Mouse (Mus musculus) lung, embryonic 16.5 days (tissue): Measurements from ENCODE around the gene Nmrk2. TPM values are rescaled to one million over a fixed set of nuclear protein-coding genes. Genes with fewer than 3 reads are reported as not detected.

Source experiments
- ATAC-seq: fragments of 200-750 bp; cut with Nextera tagmentation; 2 replicates; pipeline ENCODE4 v1.8.0; 2017; ENCODE audit warnings: low read depth, mild to moderate bottlenecking, moderate library complexity
- H3K27ac ChIP-seq: fragments of 300-500 bp; sonication (generic); 2 replicates; pipeline ENCODE4 v1.5.1; 2014; ENCODE audit warnings: mild to moderate bottlenecking, control low read depth, low read length
- H3K27me3 ChIP-seq: fragments of 300-500 bp; sonication (generic); 2 replicates; pipeline ENCODE4 v1.6.1; 2014; ENCODE audit warnings: low read depth, low read length, mixed read lengths; ENCODE audit not compliant: control insufficient read depth, insufficient read depth
- H3K36me3 ChIP-seq: fragments of 300-500 bp; sonication (generic); 2 replicates; pipeline ENCODE4 v1.6.1; 2014; ENCODE audit warnings: low read length; ENCODE audit not compliant: control insufficient read depth, insufficient read depth
- H3K4me1 ChIP-seq: fragments of 300-500 bp; sonication (generic); replicated peaks from 2 replicates; pipeline ENCODE4 v1.6.1; 2014; ENCODE audit warnings: low read length, mixed read lengths; ENCODE audit not compliant: control insufficient read depth, insufficient read depth
- H3K4me2 ChIP-seq: fragments of 300-500 bp; sonication (generic); 2 replicates; pipeline ENCODE4 v1.6.1; 2014; ENCODE audit warnings: low read depth, low read length, control low read depth
- H3K4me3 ChIP-seq: fragments of 300-500 bp; sonication (generic); 2 replicates; pipeline ENCODE4 v1.5.1; 2014; ENCODE audit warnings: mild to moderate bottlenecking, low read length, control low read depth
- H3K9ac ChIP-seq: fragments of 300-500 bp; sonication (generic); 2 replicates; pipeline ENCODE4 v1.6.1; 2014; ENCODE audit warnings: low read length, control low read depth
- H3K9me3 ChIP-seq: fragments of 300-500 bp; sonication (generic); 2 replicates; pipeline ENCODE4 v1.6.1; 2016; ENCODE audit warnings: low read length; ENCODE audit not compliant: control insufficient read depth
- WGBS: fragments of 180-500 bp; shearing (Covaris S2); extraction: QIAGEN DNeasy Blood & Tissue Kit; methylation state at CpG from one replicate; pipeline ENCODE4 v1.1.7; 2014; 5-methylcytosine and 5-hydroxymethylcytosine counted together
- polyA plus RNA-seq: library from polyadenylated mRNA; unstranded; fragments of >200 nt; fragmentation: Nextera tagmentation; extraction: Ambion mirVana; gene quantifications from 2 replicates; pipeline ENCODE4 v1.2.1, GENCODE M21; 2015

The Nmrk2 gene
- polyA plus RNA-seq, 1 experiment from 2014 or later: 0.31 TPM

DNA sequence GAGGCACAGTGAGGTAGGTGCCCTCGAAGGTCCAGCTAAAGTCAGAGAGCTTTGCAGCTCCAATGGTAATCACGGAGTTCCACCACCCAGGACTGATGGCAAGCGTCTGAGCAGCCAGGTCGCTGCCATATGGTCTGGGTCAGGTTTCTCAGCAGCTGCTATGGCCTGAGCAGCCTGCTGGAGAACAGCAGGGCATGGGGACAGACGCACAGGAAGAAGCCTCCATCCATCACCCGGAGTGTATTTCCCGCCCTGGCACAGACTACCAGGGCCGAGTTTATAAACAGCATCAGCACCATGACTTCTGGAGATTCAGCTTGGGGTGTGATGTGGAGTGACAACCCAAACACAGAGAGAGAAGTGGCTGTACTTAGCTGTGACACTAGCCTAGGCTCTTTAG, 36.7 kb downstream of the Nmrk2 start:
- 54% methylated on average over 8 of the region's 8 CpGs for WGBS
- ATAC-seq: no peak
- Histone ChIP-seq H3K4me1 (peaks cover 15% of the 10 kb centered on the region), H3K27me3 (no peaks in the 10 kb centered on the region), H3K36me3 (peaks cover 19% of the 10 kb centered on the region), H3K9me3 (no peaks in the 10 kb centered on the region), H3K4me2 (no peak overlapping the region), H3K9ac (no peak overlapping the region), H3K4me3 (no peak overlapping the region), H3K27ac (no peak overlapping the region)

GRCm38 (mm10) chr10:81162318-81162652, 39.6 kb downstream of the Nmrk2 start:
- no peak overlapping the region for H3K4me3 ChIP-seq
- no peaks in the 10 kb centered on the region for H3K27me3 ChIP-seq
- no peak overlapping the region for H3K27ac ChIP-seq
- H3K4me2 ChIP-seq: no peak overlapping the region
- peaks cover 27% of the 10 kb centered on the region for H3K36me3 ChIP-seq
- no peaks in the 10 kb centered on the region for H3K9me3 ChIP-seq
- peaks cover 11% of the 10 kb centered on the region for H3K4me1 ChIP-seq
- WGBS: 55% methylated on average over 2 of the region's 2 CpGs
- ATAC-seq: no peak
- no peak overlapping the region for H3K9ac ChIP-seq

- Histone ChIP-seq H3K4me2 (no peak overlapping the region), H3K9me3 (no peaks in the 10 kb centered on the region), H3K27ac (no peak overlapping the region), H3K4me1 (peaks cover 8% of the 10 kb centered on the region), H3K4me3 (no peak overlapping the region), H3K27me3 (no peaks in the 10 kb centered on the region), H3K9ac (no peak overlapping the region), H3K36me3 (peaks cover 32% of the 10 kb centered on the region)
- WGBS: 81% methylated on average over 8 of the region's 8 CpGs
- no peak for ATAC-seq
Observed at GRCm38 (mm10) chr10:81161602-81162317, 40.1 kb downstream of the Nmrk2 start.

GRCm38 (mm10) chr10:81154736-81155135, 47.1 kb downstream of the Nmrk2 start:
- Histone ChIP-seq H3K4me3 (no peak overlapping the region), H3K9ac (no peak overlapping the region), H3K4me1 (0 out of 2 replicates have a peak, but pooled peaks cover 2% of the 10 kb centered on the region), H3K4me2 (no peak overlapping the region), H3K9me3 (no peaks in the 10 kb centered on the region), H3K27me3 (no peaks in the 10 kb centered on the region), H3K36me3 (peaks cover 57% of the 10 kb centered on the region), H3K27ac (no peak overlapping the region)
- no peak for ATAC-seq
- 77% methylated on average over 6 of the region's 6 CpGs for WGBS

GRCm38 (mm10) chr10:81154313-81154712, 47.5 kb downstream of the Nmrk2 start:
- 86% methylated on average over 12 of the region's 12 CpGs for WGBS
- H3K27ac ChIP-seq: no peak overlapping the region
- no peak for ATAC-seq

GRCm38 (mm10) chr10:81152609-81153008, 49.2 kb downstream of the Nmrk2 start:
- Histone ChIP-seq H3K27ac (no peak overlapping the region; the same call in 1 of the 2 replicates), H3K9me3 (no peaks in the 10 kb centered on the region), H3K27me3 (no peaks in the 10 kb centered on the region), H3K4me1 (0 out of 2 replicates have a peak, but pooled peaks cover 2% of the 10 kb centered on the region), H3K4me2 (no peak overlapping the region), H3K4me3 (no peak overlapping the region), H3K36me3 (peaks cover 71% of the 10 kb centered on the region), H3K9ac (no peak overlapping the region)
- no peak for ATAC-seq
- WGBS: 71% methylated on average over 12 of the region's 12 CpGs

More at GRCm38 (mm10) chr10:81154313-81154712, 47.5 kb downstream of the Nmrk2 start:
- H3K4me3 ChIP-seq: no peak overlapping the region
- no peaks in the 10 kb centered on the region for H3K9me3 ChIP-seq
- peaks cover 61% of the 10 kb centered on the region for H3K36me3 ChIP-seq
- H3K27me3 ChIP-seq: no peaks in the 10 kb centered on the region
- H3K9ac ChIP-seq: no peak overlapping the region
- no peak overlapping the region for H3K4me2 ChIP-seq
- H3K4me1 ChIP-seq: 0 out of 2 replicates have a peak, but pooled peaks cover 2% of the 10 kb centered on the region

GRCm38 (mm10) chr10:81151261-81151660, 50.6 kb downstream of the Nmrk2 start:
- Histone ChIP-seq H3K4me1 (0 out of 2 replicates have a peak, but pooled peaks cover 2% of the 10 kb centered on the region), H3K36me3 (peaks cover 72% of the 10 kb centered on the region), H3K4me3 (no peak overlapping the region), H3K27ac (no peak overlapping the region), H3K27me3 (no peaks in the 10 kb centered on the region), H3K9ac (no peak overlapping the region), H3K4me2 (no peak overlapping the region), H3K9me3 (no peaks in the 10 kb centered on the region)
- ATAC-seq: no peak
- 70% methylated on average over 6 of the region's 6 CpGs for WGBS

Other genes with a start within 250 kb of the Nmrk2 start
- gene Gng7, start 187.1 kb downstream of the Nmrk2 start, polyA plus RNA-seq: 5.1 and 5.7 TPM in 2 replicates
- gene Diras1, start 176.4 kb downstream of the Nmrk2 start, polyA plus RNA-seq: 0.11 and 0.72 TPM in 2 replicates
- gene Slc39a3, start 164.6 kb downstream of the Nmrk2 start, polyA plus RNA-seq: 19.4 and 20.8 TPM in 2 replicates
- gene Sgta, start 141.9 kb downstream of the Nmrk2 start, polyA plus RNA-seq: 183 and 187 TPM in 2 replicates
- 44.2 and 45.0 TPM in 2 replicates for gene Thop1, start 132.0 kb downstream of the Nmrk2 start, polyA plus RNA-seq
- 0.34 and 1.0 TPM in 2 replicates for gene Creb3l3, start 103.2 kb downstream of the Nmrk2 start, polyA plus RNA-seq
- 144 and 151 TPM in 2 replicates for gene Map2k2, start 96.1 kb downstream of the Nmrk2 start, polyA plus RNA-seq
- 31.5 and 31.6 TPM in 2 replicates for gene Zbtb7a, start 66.8 kb downstream of the Nmrk2 start, polyA plus RNA-seq
- gene Pias4, start 34.1 kb downstream of the Nmrk2 start, polyA plus RNA-seq: 35.5 and 41.8 TPM in 2 replicates
- 589 and 620 TPM in 2 replicates for gene Eef2, start 25.4 kb downstream of the Nmrk2 start, polyA plus RNA-seq
- gene Dapk3, start 19.0 kb downstream of the Nmrk2 start, polyA plus RNA-seq: 37.5 and 40.5 TPM in 2 replicates
- gene 4930442H23Rik, start 18.2 kb downstream of the Nmrk2 start, polyA plus RNA-seq: not detected in 2 replicates
- 0.36 and 0.39 TPM in 2 replicates for gene Atcay, start 28.8 kb upstream of the Nmrk2 start, polyA plus RNA-seq
- gene Zfr2, start 31.1 kb upstream of the Nmrk2 start, polyA plus RNA-seq: 5.0 and 6.0 TPM in 2 replicates
- gene Matk, start 50.9 kb upstream of the Nmrk2 start, polyA plus RNA-seq: 2.9 and 3.5 TPM in 2 replicates
- 202 and 210 TPM in 2 replicates for gene Mrpl54, start 64.9 kb upstream of the Nmrk2 start, polyA plus RNA-seq
- 61.2 and 69.2 TPM in 2 replicates for gene Apba3, start 64.9 kb upstream of the Nmrk2 start, polyA plus RNA-seq
- gene Tjp3, start 89.5 kb upstream of the Nmrk2 start, polyA plus RNA-seq: 29.3 and 32.9 TPM in 2 replicates
- 41.0 and 43.1 TPM in 2 replicates for gene Pip5k1c, start 90.9 kb upstream of the Nmrk2 start, polyA plus RNA-seq
- gene Cactin, start 119.1 kb upstream of the Nmrk2 start, polyA plus RNA-seq: 36.6 and 37.9 TPM in 2 replicates
- gene Tbxa2r, start 126.7 kb upstream of the Nmrk2 start, polyA plus RNA-seq: 18.6 and 19.6 TPM in 2 replicates
- gene Gipc3, start 141.2 kb upstream of the Nmrk2 start, polyA plus RNA-seq: 0.05 and 0.10 TPM in 2 replicates
- 90.6 and 93.2 TPM in 2 replicates for gene Hmg20b, start 148.4 kb upstream of the Nmrk2 start, polyA plus RNA-seq
- 13.7 and 13.9 TPM in 2 replicates for gene Mfsd12, start 155.4 kb upstream of the Nmrk2 start, polyA plus RNA-seq
- 2.0 and 2.2 TPM in 2 replicates for gene 4930404N11Rik, start 163.8 kb upstream of the Nmrk2 start, polyA plus RNA-seq
- 95.4 and 105 TPM in 2 replicates for gene Fzr1, start 176.5 kb upstream of the Nmrk2 start, polyA plus RNA-seq
- 71.4 and 73.1 TPM in 2 replicates for gene Dohh, start 182.4 kb upstream of the Nmrk2 start, polyA plus RNA-seq
- 3.0 and 3.1 TPM in 2 replicates for gene Gm48551, start 182.4 kb upstream of the Nmrk2 start, polyA plus RNA-seq
- 1.2 and 1.7 TPM in 2 replicates for gene Gm48552, start 187.0 kb upstream of the Nmrk2 start, polyA plus RNA-seq
- gene Smim24, start 191.0 kb upstream of the Nmrk2 start, polyA plus RNA-seq: 7.9 and 9.0 TPM in 2 replicates